Mouse (Mus musculus) heart, postnatal 0 days (tissue): ENCODE data around the gene Ptpn5. TPM values are rescaled to one million over a fixed set of nuclear protein-coding genes. Genes with fewer than 3 reads are reported as not detected.

Experiments
- ATAC-seq: fragments of 200-750 bp; cut with Nextera tagmentation; 2 replicates; pipeline ENCODE4 v1.8.0; 2017; ENCODE audit warnings: low read depth, moderate number of reproducible peaks, moderate library complexity; ENCODE audit not compliant: insufficient read depth
- DNase-seq: peaks from one replicate; pipeline ENCODE4 v3.0.0-alpha.2; 2016; ENCODE audit warnings: low spot score
- H3K27ac ChIP-seq: fragments of 300-500 bp; sonication (generic); 2 replicates; pipeline ENCODE4 v1.5.1; 2014; ENCODE audit warnings: low read depth, mild to moderate bottlenecking
- H3K27me3 ChIP-seq: fragments of 300-500 bp; sonication (generic); 2 replicates; pipeline ENCODE4 v1.6.1; 2014; ENCODE audit warnings: low read length, mixed read lengths; ENCODE audit not compliant: control insufficient read depth, insufficient read depth
- H3K36me3 ChIP-seq: fragments of 300-500 bp; sonication (generic); replicated peaks from 2 replicates; pipeline ENCODE4 v1.6.1; 2014; ENCODE audit warnings: low read length, mixed read lengths; ENCODE audit not compliant: control insufficient read depth, insufficient read depth
- H3K4me1 ChIP-seq: fragments of 300-500 bp; sonication (generic); 2 replicates; pipeline ENCODE4 v1.6.1; 2014; ENCODE audit warnings: antibody characterized with exemption; ENCODE audit not compliant: control insufficient read depth, insufficient read depth
- H3K4me2 ChIP-seq: fragments of 300-500 bp; sonication (generic); 2 replicates; pipeline ENCODE4 v1.6.1; 2014; ENCODE audit warnings: low read depth, mild to moderate bottlenecking, low read length, moderate library complexity
- H3K4me3 ChIP-seq: fragments of 300-500 bp; sonication (generic); 2 replicates; pipeline ENCODE4 v1.5.1; 2014; ENCODE audit warnings: low read depth, low read length
- H3K9ac ChIP-seq: fragments of 300-500 bp; sonication (generic); replicated peaks from 2 replicates; pipeline ENCODE4 v1.6.1; 2014; ENCODE audit warnings: low read depth, low read length, mixed read lengths
- H3K9me3 ChIP-seq: fragments of 300-500 bp; sonication (generic); replicated peaks from 2 replicates; pipeline ENCODE4 v1.6.1; 2016; ENCODE audit warnings: low read length; ENCODE audit not compliant: control insufficient read depth
- CTCF ChIP-seq: IDR thresholded peaks from 2 replicates; pipeline ENCODE4 v1.5.1; 2016; ENCODE audit warnings: antibody characterized with exemption, control low read depth, low read depth
- EP300 ChIP-seq: IDR thresholded peaks from 2 replicates; pipeline ENCODE4 v1.6.1; 2016; ENCODE audit warnings: antibody characterized with exemption, low read depth
- WGBS: fragments of 180-500 bp; shearing (Covaris S2); extraction: QIAGEN DNeasy Blood & Tissue Kit; methylation state at CpG from one replicate; pipeline ENCODE4 v1.1.7; 2014; 5-methylcytosine and 5-hydroxymethylcytosine counted together
- polyA plus RNA-seq: library from polyadenylated mRNA; unstranded; fragments of >200 nt; fragmentation: Nextera tagmentation; extraction: Ambion mirVana; gene quantifications from 2 replicates; pipeline ENCODE4 v1.2.1, GENCODE M21; 2015
- total RNA-seq: library from RNA; depleted of rRNA; stranded (reverse); fragments of >200 nt; gene quantifications from 2 replicates; pipeline ENCODE4 v1.2.3, GENCODE M21; 2014; ENCODE audit warnings: low replicate concordance

The Ptpn5 gene
- total and polyA plus RNA-seq, 2 experiments from 2014 or later, result not detected

DNA sequence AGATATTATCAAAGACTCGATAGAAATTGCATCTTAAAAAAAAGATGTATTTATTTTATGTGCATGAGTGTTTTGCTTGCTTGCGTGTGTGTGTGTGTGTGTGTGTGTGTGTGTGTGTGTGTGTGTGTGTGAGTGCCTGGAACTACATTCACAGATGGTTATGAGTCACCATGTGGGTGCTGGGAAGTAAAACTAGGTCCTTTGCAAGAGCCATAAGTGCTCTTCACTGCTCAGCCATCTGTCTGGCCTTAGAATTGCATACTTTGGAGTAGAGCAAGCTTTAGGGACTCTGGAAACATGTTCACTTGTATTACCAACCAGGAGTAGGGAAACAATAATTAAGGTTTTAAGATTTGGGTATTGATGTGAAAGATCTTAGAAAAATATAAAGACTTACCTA, 22.4 kb upstream of the Ptpn5 start:
- ATAC-seq (no peak), DNase-seq (no peak)
- TF ChIP-seq CTCF (no peak), EP300 (no peak)
- no peak overlapping the region for H3K4me3 ChIP-seq
- no peaks in the 10 kb centered on the region for H3K9me3 ChIP-seq
- no peak overlapping the region for H3K27ac ChIP-seq
- H3K27me3 ChIP-seq, result no peaks in the 10 kb centered on the region
- H3K4me2 ChIP-seq, result no peak overlapping the region
- no peaks in the 10 kb centered on the region for H3K36me3 ChIP-seq
- 83% methylated on average over 2 of the region's 2 CpGs for WGBS
- no peak overlapping the region for H3K9ac ChIP-seq
- H3K4me1 ChIP-seq, result no peaks in the 10 kb centered on the region

DNA sequence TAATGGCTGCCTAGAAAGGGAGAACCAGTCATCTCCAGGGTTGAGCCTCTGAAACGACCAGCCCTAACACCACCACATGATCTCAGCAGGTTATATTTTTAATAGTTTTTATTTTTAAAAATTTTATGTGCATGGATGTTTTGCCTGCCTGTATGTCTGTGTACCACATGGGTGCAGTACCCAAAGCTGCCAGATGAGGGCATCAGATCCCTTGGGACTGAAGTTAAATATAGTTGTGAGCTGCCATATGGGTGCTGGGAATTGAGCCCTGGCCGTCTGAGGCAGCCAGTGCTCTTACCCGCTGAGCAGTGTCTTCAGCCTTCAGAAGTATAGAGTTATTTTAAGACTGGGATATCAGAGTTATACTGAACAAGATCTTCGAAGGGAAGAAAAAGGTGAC, 21.9 kb upstream of the Ptpn5 start:
- WGBS, result 82% methylated on average over 4 of the region's 4 CpGs
- no peaks in the 10 kb centered on the region for H3K36me3 ChIP-seq
- DNase-seq, result no peak

DNA sequence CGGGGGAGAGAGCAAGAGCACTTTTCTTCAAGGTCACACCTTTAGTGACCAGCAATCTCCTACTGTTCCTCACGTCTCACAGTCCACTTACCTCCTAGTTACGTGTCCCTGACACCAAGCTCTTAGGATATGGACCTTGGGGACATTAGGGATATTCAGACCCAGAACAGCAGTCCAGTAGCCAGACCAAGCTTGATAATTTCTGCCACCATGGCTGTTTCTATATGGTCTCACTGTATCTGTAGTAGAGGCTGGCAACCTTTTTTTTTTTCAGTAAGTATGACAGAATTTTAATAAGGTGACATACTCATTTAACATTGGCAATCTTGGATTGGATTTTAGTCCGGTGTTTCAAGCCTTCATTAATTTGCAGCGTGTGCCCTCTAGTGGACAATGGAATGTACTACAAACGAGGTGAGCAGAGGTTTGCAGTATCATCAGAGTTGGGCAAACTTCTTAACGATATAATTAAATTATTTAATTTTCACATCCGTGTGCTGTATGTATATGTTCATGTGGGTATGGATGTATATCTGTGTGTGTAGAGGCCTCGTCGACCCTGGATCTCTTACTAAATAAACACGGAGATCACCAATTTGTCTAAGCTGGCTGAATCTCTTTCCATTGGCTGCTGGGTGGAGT, 17.1 kb upstream of the Ptpn5 start:
- Histone ChIP-seq H3K36me3 (no peaks in the 10 kb centered on the region), H3K4me3 (no peak overlapping the region), H3K4me2 (peak overlapping the region; percentile 17; the same call in 1 of the 2 replicates), H3K9ac (no peak overlapping the region), H3K9me3 (no peaks in the 10 kb centered on the region), H3K27ac (no peak overlapping the region), H3K27me3 (no peaks in the 10 kb centered on the region), H3K4me1 (no peaks in the 10 kb centered on the region)
- 14% methylated on average over 11 of the region's 11 CpGs for WGBS
- DNase-seq (peak; percentile 49), ATAC-seq (no peak)
- no peak for TF ChIP-seq EP300
- TF ChIP-seq CTCF, result peak; percentile 89

More for the DNA sequence above, 21.9 kb upstream of the Ptpn5 start:
- no peaks in the 10 kb centered on the region for H3K4me1 ChIP-seq
- no peaks in the 10 kb centered on the region for H3K27me3 ChIP-seq
- no peak overlapping the region for H3K9ac ChIP-seq
- no peak overlapping the region for H3K4me2 ChIP-seq
- H3K27ac ChIP-seq, result no peak overlapping the region
- no peak overlapping the region for H3K4me3 ChIP-seq
- no peak for ATAC-seq
- TF ChIP-seq CTCF (no peak), EP300 (no peak)
- no peaks in the 10 kb centered on the region for H3K9me3 ChIP-seq

DNA sequence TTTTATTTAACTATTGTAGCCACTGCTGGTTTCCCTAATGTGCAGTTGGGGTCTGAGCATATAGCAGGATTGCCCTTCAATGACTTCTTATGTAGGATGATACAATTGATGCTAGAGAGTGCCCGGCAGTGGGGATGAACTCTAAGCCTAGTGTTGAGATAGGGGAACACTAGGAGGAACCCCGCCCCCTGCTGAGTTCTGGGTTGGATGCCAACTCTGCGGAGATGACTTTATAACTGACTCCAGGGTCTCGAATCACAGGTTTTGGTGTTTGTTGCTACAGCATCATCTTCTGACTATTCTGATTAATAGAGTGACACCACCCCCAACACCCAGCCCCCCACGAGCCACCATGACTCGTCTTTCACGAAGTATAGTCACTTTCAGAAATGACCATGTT, 14.8 kb upstream of the Ptpn5 start:
- Histone ChIP-seq H3K4me2 (no peak overlapping the region), H3K27ac (no peak overlapping the region), H3K27me3 (no peaks in the 10 kb centered on the region), H3K4me3 (no peak overlapping the region), H3K9ac (no peak overlapping the region), H3K36me3 (no peaks in the 10 kb centered on the region), H3K4me1 (no peaks in the 10 kb centered on the region), H3K9me3 (no peaks in the 10 kb centered on the region)
- no peak for ATAC-seq
- TF ChIP-seq CTCF (no peak), EP300 (no peak)
- WGBS, result 72% methylated on average over 7 of the region's 7 CpGs
- DNase-seq, result no peak

DNA sequence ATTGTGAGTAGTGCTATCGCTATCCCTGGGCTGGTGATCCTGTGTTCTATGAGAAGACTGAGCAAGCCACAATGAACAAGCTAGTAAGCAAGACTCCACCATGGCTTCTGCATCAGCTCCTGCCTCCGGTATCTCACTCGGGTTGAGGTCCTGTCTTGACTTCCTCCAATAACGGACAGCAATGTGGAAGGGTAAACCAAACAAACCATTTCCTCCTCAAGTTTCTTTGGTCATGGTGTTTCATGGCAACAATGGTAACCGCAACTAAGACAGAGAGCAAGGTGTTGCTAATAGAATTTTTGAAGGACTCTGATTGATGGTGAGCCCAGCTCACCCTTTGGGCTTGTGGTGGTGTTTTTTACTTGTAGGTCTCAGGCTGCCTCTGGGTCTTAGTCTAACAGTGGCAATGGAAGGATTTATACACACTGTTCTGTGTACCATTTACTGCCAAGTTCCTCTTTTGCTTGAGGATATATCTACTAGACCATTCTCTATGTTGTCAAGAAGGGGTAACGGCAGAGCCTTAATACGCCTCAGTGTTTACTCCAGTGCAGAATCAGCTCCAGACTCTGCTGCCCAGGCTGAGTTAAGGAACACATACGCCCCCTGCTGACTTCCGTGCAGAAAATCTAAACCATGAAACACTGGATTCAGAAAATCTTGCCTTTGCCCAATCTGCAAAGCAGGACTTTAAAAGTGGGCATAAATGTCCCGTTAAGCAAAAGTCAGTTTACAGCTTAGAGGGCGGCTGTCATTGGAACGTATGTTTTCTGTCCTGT, 12.7 kb upstream of the Ptpn5 start:
- ATAC-seq, result no peak
- Histone ChIP-seq H3K27me3 (no peaks in the 10 kb centered on the region), H3K9me3 (no peaks in the 10 kb centered on the region), H3K4me3 (no peak overlapping the region), H3K9ac (no peak overlapping the region), H3K36me3 (no peaks in the 10 kb centered on the region), H3K4me1 (no peaks in the 10 kb centered on the region), H3K27ac (no peak overlapping the region), H3K4me2 (no peak overlapping the region)
- DNase-seq, result no peak
- WGBS, result 53% methylated on average over 12 of the region's 12 CpGs
- TF ChIP-seq CTCF, result peak; percentile 37; the same call in 1 of the 2 replicates
- TF ChIP-seq EP300, result no peak
